Mouse (Mus musculus) G1E-ER4 (cell line): ENCODE data around the gene Olfr96. TPM values are rescaled to one million over a fixed set of nuclear protein-coding genes. Genes with fewer than 3 reads are reported as not detected.

Experiments
- GATA1 ChIP-seq: IDR thresholded peaks from one replicate; pipeline ENCODE4 v1.8.0; 2012; ENCODE audit warnings: low read length, inconsistent platforms
- polyA plus RNA-seq: library from polyadenylated mRNA; stranded (reverse); fragments of >175 nt; gene quantifications from 2 replicates; pipeline ENCODE4 v1.2.3, GENCODE M21; 2012

Gene Olfr96
- polyA plus RNA-seq, 1 experiment: not detected

- no peak for TF ChIP-seq GATA1
Observed at GRCm38 (mm10) chr17:37242198-37242597, 22.3 kb downstream of the Olfr96 start.

- no peak for TF ChIP-seq GATA1
Observed at GRCm38 (mm10) chr17:37246715-37247114, 26.8 kb downstream of the Olfr96 start.

- no peak for TF ChIP-seq GATA1
Observed at GRCm38 (mm10) chr17:37249460-37249859, 29.5 kb downstream of the Olfr96 start.

- TF ChIP-seq GATA1: no peak
Observed at GRCm38 (mm10) chr17:37250544-37250943, 30.6 kb downstream of the Olfr96 start.

DNA sequence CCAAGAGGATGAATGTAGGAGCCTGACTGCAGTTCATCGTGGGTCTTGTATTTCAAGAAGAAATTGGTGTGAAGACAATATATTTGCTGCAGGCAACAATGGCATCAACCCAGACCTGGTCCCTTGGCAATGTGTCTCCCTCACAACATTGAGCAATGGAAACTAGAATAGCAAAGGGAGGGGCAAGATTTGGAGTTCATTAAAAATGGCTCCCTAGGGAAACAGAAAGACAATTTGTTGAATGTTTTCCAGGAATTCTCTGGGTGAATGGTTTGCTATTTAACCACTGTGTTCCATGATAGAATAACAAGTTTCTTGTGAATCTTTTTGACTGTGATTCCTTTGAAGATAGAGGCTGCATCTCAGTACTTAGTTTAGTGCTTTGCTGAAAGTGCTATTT is 43.7 kb downstream of the Olfr96 start, which contains the start of gene Olfr98:
Gene Olfr98 (minus strand): TSS at position 124 of the 400 bp plus-strand sequence.
- TF ChIP-seq GATA1: no peak

GRCm38 (mm10) chr17:37270058-37270701 is 50.2 kb downstream of the Olfr96 start, which contains the start of gene H2-M3:
Gene H2-M3 (plus strand): TSS chr17:37270220.
- TF ChIP-seq GATA1: no peak

GRCm38 (mm10) chr17:37270702-37271092 is 50.8 kb downstream of the Olfr96 start:
- no peak for TF ChIP-seq GATA1

GRCm38 (mm10) chr17:37275626-37276248 is 55.8 kb downstream of the Olfr96 start:
- no peak for TF ChIP-seq GATA1

Other genes starting within 250 kb of the Olfr96 start
- not detected in 2 replicates for gene 2410137M14Rik, start 238.9 kb upstream of the Olfr96 start, polyA plus RNA-seq
- gene H2-M5, start 230.6 kb upstream of the Olfr96 start, polyA plus RNA-seq: not detected in 2 replicates
- gene Zfp57, start 219.0 kb upstream of the Olfr96 start, polyA plus RNA-seq: not detected in 2 replicates
- not detected in 2 replicates for gene Mog, start 196.7 kb upstream of the Olfr96 start, polyA plus RNA-seq
- gene Gabbr1, start 174.2 kb upstream of the Olfr96 start, polyA plus RNA-seq: 20.1 and 23.9 TPM in 2 replicates
- gene Olfr90, start 131.6 kb upstream of the Olfr96 start, polyA plus RNA-seq: not detected in 2 replicates
- gene Olfr91, start 121.9 kb upstream of the Olfr96 start, polyA plus RNA-seq: not detected in 2 replicates
- gene Olfr92, start 100.1 kb upstream of the Olfr96 start, polyA plus RNA-seq: not detected in 2 replicates
- gene Olfr93, start 58.7 kb upstream of the Olfr96 start, polyA plus RNA-seq: not detected in 2 replicates
- gene Ubd, start 26.3 kb upstream of the Olfr96 start, polyA plus RNA-seq: not detected in 2 replicates
- not detected in 2 replicates for gene Olfr94, start 19.2 kb upstream of the Olfr96 start, polyA plus RNA-seq
- gene Olfr95, start 7.0 kb upstream of the Olfr96 start, polyA plus RNA-seq: not detected in 2 replicates
- not detected in 2 replicates for gene Olfr97, start 17.2 kb downstream of the Olfr96 start, polyA plus RNA-seq
- not detected in 2 replicates for gene Olfr98, start 43.6 kb downstream of the Olfr96 start, polyA plus RNA-seq
- not detected in 2 replicates for gene H2-M3, start 50.1 kb downstream of the Olfr96 start, polyA plus RNA-seq
- not detected in 2 replicates for gene Olfr99, start 63.3 kb downstream of the Olfr96 start, polyA plus RNA-seq
- not detected in 2 replicates for gene Olfr101, start 84.2 kb downstream of the Olfr96 start, polyA plus RNA-seq
- not detected in 2 replicates for gene Olfr102, start 96.9 kb downstream of the Olfr96 start, polyA plus RNA-seq
- gene Olfr103, start 119.6 kb downstream of the Olfr96 start, polyA plus RNA-seq: not detected in 2 replicates
- not detected in 2 replicates for gene Olfr104-ps, start 139.4 kb downstream of the Olfr96 start, polyA plus RNA-seq
- gene Olfr105-ps, start 158.9 kb downstream of the Olfr96 start, polyA plus RNA-seq: not detected in 2 replicates
- gene Olfr106-ps, start 170.2 kb downstream of the Olfr96 start, polyA plus RNA-seq: not detected in 2 replicates
- gene Olfr107, start 179.1 kb downstream of the Olfr96 start, polyA plus RNA-seq: not detected in 2 replicates
- not detected in 2 replicates for gene Olfr108, start 225.3 kb downstream of the Olfr96 start, polyA plus RNA-seq
- not detected in 2 replicates for gene Olfr109, start 238.8 kb downstream of the Olfr96 start, polyA plus RNA-seq